Mouse (Mus musculus): ENCODE results near the gene Manbal.
"Not testable (repeated sequence)": the region's sequence is repeated elsewhere in the genome, so short reads cannot be mapped to it uniquely, and the experiment has no call there.

Gene Manbal

GRCm38 (mm10) chr2:157367991-157368390 lies 597 bp downstream of the Manbal start:
- DNase-seq (ENCODE audit: low spot score) = no peak

- DNase-seq (ENCODE audit: low spot score) = no peak
These were observed 4.3 kb downstream of the Manbal start for GRCm38 (mm10) chr2:157371696-157372095.

GRCm38 (mm10) chr2:157373681-157374080 lies 6.3 kb downstream of the Manbal start:
- no peak for DNase-seq (ENCODE audit: low spot score)

- no peak for DNase-seq (ENCODE audit: low spot score)
These were observed 7.7 kb downstream of the Manbal start for GRCm38 (mm10) chr2:157375051-157375450.

GRCm38 (mm10) chr2:157375794-157376757 lies 8.7 kb downstream of the Manbal start:
- no peak for DNase-seq (ENCODE audit: low spot score)

- no peak for DNase-seq (ENCODE audit: low spot score)
These were observed 9.6 kb downstream of the Manbal start for GRCm38 (mm10) chr2:157376995-157377394.

- DNase-seq (ENCODE audit: low spot score) = no peak
These were observed 17.4 kb downstream of the Manbal start for GRCm38 (mm10) chr2:157384836-157385235.

- not testable (repeated sequence) for DNase-seq (ENCODE audit: low spot score)
These were observed 21.7 kb downstream of the Manbal start for GRCm38 (mm10) chr2:157388901-157389590.

- no peak for DNase-seq (ENCODE audit: low spot score)
These were observed 22.2 kb downstream of the Manbal start for GRCm38 (mm10) chr2:157389591-157389921.

GRCm38 (mm10) chr2:157392331-157392730 lies 24.9 kb downstream of the Manbal start:
- DNase-seq (ENCODE audit: low spot score) = no peak

- no peak for DNase-seq (ENCODE audit: low spot score)
These were observed 26.2 kb downstream of the Manbal start for GRCm38 (mm10) chr2:157393549-157393948.

GRCm38 (mm10) chr2:157394868-157395267 lies 27.5 kb downstream of the Manbal start:
- no peak for DNase-seq (ENCODE audit: low spot score)

GRCm38 (mm10) chr2:157395371-157395770 lies 28.0 kb downstream of the Manbal start:
- DNase-seq (ENCODE audit: low spot score) = no peak

GRCm38 (mm10) chr2:157395960-157396359 lies 28.6 kb downstream of the Manbal start:
- DNase-seq (ENCODE audit: low spot score) = no peak

GRCm38 (mm10) chr2:157397376-157397775 lies 30.0 kb downstream of the Manbal start:
- DNase-seq (ENCODE audit: low spot score) = no peak

GRCm38 (mm10) chr2:157398539-157398938 lies 31.1 kb downstream of the Manbal start:
- no peak for DNase-seq (ENCODE audit: low spot score)

- no peak for DNase-seq (ENCODE audit: low spot score)
These were observed 32.4 kb downstream of the Manbal start for GRCm38 (mm10) chr2:157399797-157400196.

GRCm38 (mm10) chr2:157400491-157400890 lies 33.1 kb downstream of the Manbal start:
- no peak for DNase-seq (ENCODE audit: low spot score)

GRCm38 (mm10) chr2:157401261-157401660 lies 33.9 kb downstream of the Manbal start:
- no peak for DNase-seq (ENCODE audit: low spot score)

GRCm38 (mm10) chr2:157407596-157407995 lies 40.2 kb downstream of the Manbal start:
- DNase-seq (ENCODE audit: low spot score) = no peak

- no peak for DNase-seq (ENCODE audit: low spot score)
These were observed 42.6 kb downstream of the Manbal start for GRCm38 (mm10) chr2:157409793-157410533.

GRCm38 (mm10) chr2:157411151-157411693 lies 43.8 kb downstream of the Manbal start:
- no peak for DNase-seq (ENCODE audit: low spot score)

Data from c-Kit-positive CD71-positive TER-119-positive erythroid progenitor cells, embryonic 14.5 days (primary cell).